Mouse (Mus musculus): ENCODE measurements around the gene Bsn. TPM values are rescaled to one million over a fixed set of nuclear protein-coding genes. Genes with fewer than 3 reads are reported as not detected.

The Bsn gene
- polyA plus RNA-seq, 1 experiment from 2014 or later, result 0.75 TPM

GRCm38 (mm10) chr9:108055061-108055460, 135.1 kb downstream of the Bsn start:
- Histone ChIP-seq H3K36me3 (peaks cover 87% of the 10 kb centered on the region), H3K9ac (no peak overlapping the region), H3K9me3 (replicated peaks) (no peaks in the 10 kb centered on the region), H3K4me2 (no peak overlapping the region), H3K27ac (no peak overlapping the region), H3K4me3 (replicated peaks) (no peak overlapping the region), H3K27me3 (no peaks in the 10 kb centered on the region), H3K4me1 (peaks cover 18% of the 10 kb centered on the region)
- no peak for ATAC-seq (replicated peaks; ENCODE audit: low FRiP score)
- 68% methylated on average over 1 of the region's 1 CpGs for WGBS

DNA sequence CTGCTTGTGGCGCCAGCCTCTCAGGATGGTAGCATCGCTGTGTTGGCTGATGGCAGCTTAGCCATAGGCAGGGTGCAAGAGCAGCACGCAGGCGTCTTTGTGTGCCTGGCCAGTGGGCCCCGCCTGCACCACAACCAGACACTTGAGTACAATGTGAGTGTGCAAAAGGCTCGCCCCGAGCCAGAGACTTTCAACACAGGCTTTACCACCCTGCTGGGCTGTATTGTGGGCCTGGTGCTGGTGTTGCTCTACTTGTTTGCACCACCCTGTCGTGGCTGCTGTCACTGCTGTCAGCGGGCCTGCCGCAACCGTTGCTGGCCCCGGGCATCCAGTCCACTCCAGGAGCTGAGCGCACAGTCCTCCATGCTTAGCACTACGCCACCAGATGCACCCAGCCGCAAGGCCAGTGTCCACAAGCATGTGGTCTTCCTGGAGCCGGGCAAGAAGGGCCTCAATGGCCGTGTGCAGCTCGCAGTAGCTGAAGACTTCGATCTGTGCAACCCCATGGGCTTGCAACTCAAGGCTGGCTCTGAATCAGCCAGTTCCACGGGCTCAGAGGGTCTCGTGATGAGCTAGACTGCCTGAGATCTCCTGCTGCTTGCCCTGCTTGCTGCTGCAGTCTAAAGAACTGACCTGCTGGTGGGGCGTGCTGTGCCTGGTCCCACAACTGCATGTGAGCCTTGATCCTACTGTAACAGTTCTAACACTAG, 135.7 kb downstream of the Bsn start:
- Histone ChIP-seq H3K9ac (no peak overlapping the region), H3K4me2 (no peak overlapping the region), H3K27me3 (no peaks in the 10 kb centered on the region), H3K4me3 (replicated peaks) (no peak overlapping the region), H3K27ac (no peak overlapping the region), H3K9me3 (replicated peaks) (no peaks in the 10 kb centered on the region), H3K36me3 (peaks cover 81% of the 10 kb centered on the region), H3K4me1 (peaks cover 24% of the 10 kb centered on the region)
- 93% methylated on average over 22 of the region's 22 CpGs for WGBS
- ATAC-seq (replicated peaks; ENCODE audit: low FRiP score), result no peak

DNA sequence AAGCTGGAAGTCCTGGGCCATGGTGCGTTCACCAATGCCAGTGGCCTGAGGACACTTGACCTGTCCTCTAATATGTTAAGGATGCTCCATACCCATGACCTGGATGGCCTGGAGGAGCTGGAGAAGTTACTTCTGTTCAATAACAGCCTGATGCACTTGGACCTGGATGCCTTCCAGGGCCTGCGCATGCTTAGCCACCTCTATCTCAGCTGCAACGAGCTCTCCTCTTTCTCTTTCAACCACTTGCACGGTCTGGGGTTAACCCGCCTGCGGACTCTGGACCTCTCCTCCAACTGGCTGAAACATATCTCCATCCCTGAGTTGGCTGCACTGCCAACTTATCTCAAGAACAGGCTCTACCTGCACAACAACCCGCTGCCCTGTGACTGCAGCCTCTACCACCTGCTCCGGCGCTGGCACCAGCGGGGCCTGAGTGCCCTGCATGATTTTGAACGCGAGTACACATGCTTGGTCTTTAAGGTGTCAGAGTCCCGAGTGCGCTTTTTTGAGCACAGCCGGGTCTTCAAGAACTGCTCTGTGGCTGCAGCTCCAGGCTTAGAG, 136.4 kb downstream of the Bsn start:
- H3K36me3 ChIP-seq, result peaks cover 74% of the 10 kb centered on the region
- 0 out of 2 replicates have a peak overlapping the region, but pooled peaks have one; percentile 44 for H3K9ac ChIP-seq
- no peak overlapping the region; the same call in 1 of the 2 replicates for H3K4me3 ChIP-seq (replicated peaks)
- peaks cover 26% of the 10 kb centered on the region for H3K4me1 ChIP-seq
- no peaks in the 10 kb centered on the region for H3K9me3 ChIP-seq (replicated peaks)
- peak overlapping the region; percentile 55; the same call in 1 of the 2 replicates for H3K4me2 ChIP-seq
- H3K27ac ChIP-seq, result peak overlapping the region; percentile 62; the same call in 1 of the 2 replicates
- 93% methylated on average over 15 of the region's 15 CpGs for WGBS
- H3K27me3 ChIP-seq, result no peaks in the 10 kb centered on the region
- ATAC-seq (replicated peaks; ENCODE audit: low FRiP score), result no peak

GRCm38 (mm10) chr9:108052885-108053664, 137.1 kb downstream of the Bsn start, which contains the start of gene Amigo3:
TSS of gene Amigo3 (plus strand) at chr9:108053159.
- Histone ChIP-seq H3K4me3 (replicated peaks) (peak within 1 kb of the TSS; percentile 30), H3K4me1 (peaks cover 30% of the 10 kb centered on the region), H3K9ac (peak within 1 kb of the TSS; percentile 44), H3K27ac (peak within 1 kb of the TSS; percentile 62), H3K4me2 (peak within 1 kb of the TSS; percentile 55), H3K36me3 (peaks cover 67% of the 10 kb centered on the region), H3K27me3 (no peaks in the 10 kb centered on the region), H3K9me3 (replicated peaks) (no peaks in the 10 kb centered on the region)
- ATAC-seq (replicated peaks; ENCODE audit: low FRiP score), result peak; percentile 44
- WGBS, result 55% methylated on average over 20 of the region's 20 CpGs

DNA sequence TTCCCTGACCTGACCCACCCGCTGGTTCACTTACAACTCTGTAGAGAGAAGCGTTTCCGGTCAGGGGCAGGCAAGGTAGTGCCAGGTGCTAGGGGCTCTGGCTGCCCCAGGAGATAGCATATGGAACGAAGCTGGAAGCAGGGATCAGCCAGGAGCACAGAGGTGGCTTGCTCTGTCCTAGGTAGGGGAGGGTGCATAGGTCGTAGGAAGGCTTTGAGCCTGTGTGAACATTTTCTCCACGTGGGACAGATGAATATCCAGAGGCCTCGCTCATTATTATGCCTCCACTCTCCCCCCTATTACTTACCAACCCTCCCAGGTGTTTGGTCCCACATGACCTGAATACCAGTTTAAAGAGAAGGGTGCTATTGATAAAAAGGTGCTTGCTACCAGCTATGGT, 137.8 kb downstream of the Bsn start:
- H3K9me3 ChIP-seq (replicated peaks), result no peaks in the 10 kb centered on the region
- WGBS, result 72% methylated on average over 7 of the region's 7 CpGs
- H3K4me2 ChIP-seq, result no peak overlapping the region
- H3K4me1 ChIP-seq, result peaks cover 37% of the 10 kb centered on the region
- peaks cover 64% of the 10 kb centered on the region for H3K36me3 ChIP-seq
- no peak for ATAC-seq (replicated peaks; ENCODE audit: low FRiP score)
- peak overlapping the region; percentile 11; the same call in 1 of the 2 replicates for H3K27ac ChIP-seq
- no peak overlapping the region for H3K9ac ChIP-seq
- no peaks in the 10 kb centered on the region for H3K27me3 ChIP-seq
- no peak overlapping the region for H3K4me3 ChIP-seq (replicated peaks)

GRCm38 (mm10) chr9:108051931-108052220, 138.3 kb downstream of the Bsn start:
- Histone ChIP-seq H3K27ac (no peak overlapping the region), H3K4me3 (replicated peaks) (no peak overlapping the region), H3K4me2 (no peak overlapping the region), H3K4me1 (peaks cover 38% of the 10 kb centered on the region), H3K9ac (no peak overlapping the region), H3K9me3 (replicated peaks) (no peaks in the 10 kb centered on the region), H3K27me3 (no peaks in the 10 kb centered on the region), H3K36me3 (peaks cover 64% of the 10 kb centered on the region)
- 81% methylated on average over 4 of the region's 4 CpGs for WGBS
- ATAC-seq (replicated peaks; ENCODE audit: low FRiP score), result no peak

DNA sequence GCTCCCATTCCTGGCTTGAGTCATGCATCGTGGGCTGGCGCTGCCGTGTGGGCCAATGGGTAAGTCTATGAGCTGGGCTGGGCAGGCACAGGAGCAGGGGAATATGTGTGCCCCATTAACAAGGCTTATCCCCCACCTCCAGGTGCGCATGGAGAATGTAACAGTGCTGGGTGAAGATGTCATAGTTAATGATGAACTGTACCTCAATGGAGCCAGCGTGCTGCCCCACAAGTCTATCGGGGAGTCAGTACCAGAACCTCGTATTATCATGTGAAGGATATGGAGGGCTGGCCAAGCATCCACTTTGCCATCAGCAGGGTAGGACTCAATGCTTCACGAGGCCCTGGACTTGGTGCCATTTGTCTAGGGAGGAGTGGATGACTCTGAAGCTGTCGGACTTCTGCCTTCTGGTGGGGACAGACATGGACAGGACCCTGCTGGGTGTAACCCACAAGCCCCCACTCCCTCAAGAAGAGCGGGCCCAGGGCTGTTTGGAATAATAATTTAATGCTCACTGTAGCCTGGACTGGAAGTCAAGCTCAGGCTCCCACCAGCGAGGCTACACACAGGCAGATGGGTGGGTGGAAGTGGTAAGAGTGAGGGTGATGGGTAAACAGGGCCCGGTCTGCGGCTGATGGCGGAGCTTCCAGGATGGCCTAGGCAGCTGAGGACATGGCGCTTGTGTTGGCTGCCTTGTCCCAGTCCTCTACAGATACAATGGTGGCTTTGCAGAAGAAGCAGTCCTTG, 138.8 kb downstream of the Bsn start:
- Histone ChIP-seq H3K9ac (no peak overlapping the region), H3K4me3 (replicated peaks) (no peak overlapping the region), H3K27ac (no peak overlapping the region), H3K4me1 (peaks cover 38% of the 10 kb centered on the region), H3K9me3 (replicated peaks) (no peaks in the 10 kb centered on the region), H3K36me3 (peaks cover 65% of the 10 kb centered on the region), H3K4me2 (no peak overlapping the region), H3K27me3 (no peaks in the 10 kb centered on the region)
- no peak for ATAC-seq (replicated peaks; ENCODE audit: low FRiP score)
- 93% methylated on average over 15 of the region's 15 CpGs for WGBS

DNA sequence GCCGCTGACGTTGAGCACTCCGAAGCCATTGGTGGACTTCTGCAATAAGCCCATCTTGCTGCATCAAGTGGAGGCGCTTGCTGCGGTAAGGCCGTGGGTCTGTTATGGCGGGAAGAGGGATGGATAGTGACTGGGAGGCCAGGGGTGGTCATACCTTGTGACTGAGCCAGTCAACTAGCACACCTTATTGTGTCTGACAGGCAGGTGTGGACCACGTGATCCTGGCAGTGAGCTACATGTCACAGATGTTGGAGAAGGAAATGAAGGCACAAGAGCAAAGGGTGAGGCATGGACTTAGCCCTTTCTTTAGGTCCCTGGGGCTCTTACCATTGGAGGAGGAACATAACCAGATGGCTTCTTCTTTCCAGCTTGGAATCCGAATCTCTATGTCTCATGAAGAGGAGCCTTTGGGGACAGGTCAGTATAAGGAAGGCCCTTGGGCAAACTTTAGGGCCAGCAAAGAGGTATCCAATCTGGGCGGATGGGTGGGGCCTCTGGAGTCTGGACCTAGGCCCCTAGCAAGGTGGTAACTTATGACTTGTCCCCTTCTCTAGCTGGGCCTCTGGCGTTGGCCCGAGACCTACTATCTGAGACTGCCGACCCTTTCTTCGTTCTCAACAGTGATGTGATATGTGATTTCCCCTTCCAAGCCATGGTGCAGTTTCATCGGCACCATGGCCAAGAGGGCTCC, 140.5 kb downstream of the Bsn start:
- no peaks in the 10 kb centered on the region for H3K9me3 ChIP-seq (replicated peaks)
- H3K4me1 ChIP-seq, result peaks cover 38% of the 10 kb centered on the region
- H3K4me2 ChIP-seq, result peak overlapping the region; percentile 86
- H3K9ac ChIP-seq, result peak overlapping the region; percentile 63
- H3K27me3 ChIP-seq, result no peaks in the 10 kb centered on the region
- H3K36me3 ChIP-seq, result peaks cover 65% of the 10 kb centered on the region
- H3K4me3 ChIP-seq (replicated peaks), result peak overlapping the region; percentile 72
- 37% methylated on average over 15 of the region's 15 CpGs for whole genome bisulfite sequencing
- H3K27ac ChIP-seq, result peak overlapping the region; percentile 76
- ATAC-seq (replicated peaks; ENCODE audit: low FRiP score), result 0 out of 2 replicates have a peak, but pooled peaks have one; percentile 0

DNA sequence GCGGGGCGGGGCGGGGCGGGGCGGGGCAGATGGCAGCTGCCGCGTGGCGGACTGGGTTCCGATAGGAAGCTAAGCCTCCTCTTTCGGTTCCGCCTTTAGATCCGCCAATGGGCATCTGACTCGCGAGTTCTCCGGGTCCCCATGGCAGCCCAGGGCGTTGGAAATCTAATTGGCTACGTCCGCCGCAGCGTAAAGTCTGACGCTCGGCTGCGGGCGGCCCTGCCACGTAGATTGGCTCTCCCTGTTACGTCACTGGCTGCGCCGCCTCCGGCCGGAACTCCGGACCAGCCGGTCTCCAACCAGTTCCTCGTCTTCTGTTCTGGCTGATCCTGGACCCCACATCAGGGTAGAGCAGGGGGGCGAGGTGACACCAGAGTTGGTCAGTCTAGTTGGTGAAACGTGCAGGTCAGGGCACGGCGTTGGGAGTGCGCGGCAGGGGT, 141.1 kb downstream of the Bsn start, which contains the start of gene Gmppb:
Gene Gmppb (plus strand): TSS at position 227 of the 440 bp plus-strand sequence.
- no peaks in the 10 kb centered on the region for H3K27me3 ChIP-seq
- peak; percentile 96 for ATAC-seq (replicated peaks; ENCODE audit: low FRiP score)
- peak within 1 kb of the TSS; percentile 63 for H3K9ac ChIP-seq
- peak within 1 kb of the TSS; percentile 72 for H3K4me3 ChIP-seq (replicated peaks)
- peaks cover 38% of the 10 kb centered on the region for H3K4me1 ChIP-seq
- peak within 1 kb of the TSS; percentile 86 for H3K4me2 ChIP-seq
- peak within 1 kb of the TSS; percentile 77 for H3K27ac ChIP-seq
- WGBS, result under 1% methylated on average over 31 of the region's 39 CpGs
- H3K9me3 ChIP-seq (replicated peaks), result no peaks in the 10 kb centered on the region
- peaks cover 62% of the 10 kb centered on the region for H3K36me3 ChIP-seq

DNA sequence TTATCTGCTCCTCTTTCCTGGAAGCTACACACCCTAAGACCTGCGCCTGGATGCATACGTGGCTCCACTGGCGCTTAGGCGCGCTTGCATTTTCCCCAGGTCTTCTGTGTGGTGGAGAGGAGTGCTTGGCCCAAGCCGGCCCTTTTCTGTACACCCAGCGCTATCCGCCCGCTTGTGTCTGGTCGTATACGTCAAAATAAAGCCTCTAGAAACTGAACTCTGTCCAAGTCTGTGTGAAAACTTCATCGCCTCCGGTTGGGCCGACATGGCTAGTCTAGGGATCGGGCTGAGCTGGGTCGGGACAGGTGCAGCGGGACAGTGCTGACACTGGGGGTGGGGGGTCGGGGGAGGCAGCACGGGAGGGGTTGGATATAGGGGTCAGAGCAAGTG, 141.6 kb downstream of the Bsn start:
- Histone ChIP-seq H3K4me3 (replicated peaks) (peak overlapping the region; percentile 72), H3K9me3 (replicated peaks) (no peaks in the 10 kb centered on the region), H3K27me3 (no peaks in the 10 kb centered on the region), H3K9ac (peak overlapping the region; percentile 63), H3K4me1 (peaks cover 36% of the 10 kb centered on the region), H3K27ac (peak overlapping the region; percentile 77), H3K4me2 (peak overlapping the region; percentile 86), H3K36me3 (peaks cover 57% of the 10 kb centered on the region)
- WGBS, result under 1% methylated on average over 19 of the region's 19 CpGs
- ATAC-seq (replicated peaks; ENCODE audit: low FRiP score), result peak; percentile 51
